Mouse (Mus musculus) effector memory CD4-positive, alpha-beta T cell, adult 7 months (primary cell): ENCODE data around the gene Palm2. TPM values are rescaled to one million over a fixed set of nuclear protein-coding genes. Genes with fewer than 3 reads are reported as not detected.

Experiments
- polyA plus RNA-seq: library from polyadenylated mRNA; unstranded; fragments of 100-300 nt; shearing (Covaris generic); gene quantifications from one replicate; pipeline ENCODE4 v1.2.1, GENCODE M21; 2017

Palm2 gene
- polyA plus RNA-seq = 0.52 TPM

DNA sequence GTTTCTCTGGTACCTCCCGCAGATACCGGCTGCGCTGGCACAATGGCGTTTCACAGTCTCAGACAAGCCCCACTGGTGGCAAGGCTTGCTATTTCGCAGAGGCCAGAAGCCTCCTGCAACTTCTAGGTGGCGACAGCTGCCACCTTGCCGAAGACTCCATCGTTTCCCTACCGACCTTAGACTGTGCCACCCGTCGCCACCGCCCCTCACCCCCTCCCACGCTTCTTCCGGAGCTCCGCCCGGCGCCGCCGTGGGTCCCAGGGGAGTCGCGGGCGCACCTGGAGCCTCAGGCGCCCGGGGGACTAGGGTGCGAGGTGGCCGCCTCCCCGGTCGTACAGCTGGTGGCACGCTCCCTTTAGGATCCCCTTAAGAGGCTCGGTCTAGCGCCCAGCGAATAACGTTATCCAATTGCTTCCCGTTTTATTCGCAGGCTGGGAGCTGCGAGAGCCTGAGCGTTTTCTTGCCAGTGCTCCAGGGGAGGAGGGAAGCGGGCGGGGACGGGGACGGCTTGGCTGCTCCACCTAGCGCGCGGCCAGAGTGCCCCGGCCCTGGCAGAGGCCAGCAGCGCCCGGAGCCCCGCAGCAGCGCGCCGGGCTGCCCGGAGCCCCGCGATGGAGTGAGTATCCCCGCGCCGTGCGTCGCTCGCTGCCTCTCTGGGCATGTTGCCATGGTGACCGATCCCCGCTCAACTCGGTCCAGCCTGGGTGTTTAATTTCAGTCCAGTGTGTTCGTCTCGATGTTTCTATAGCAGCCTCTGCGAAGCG, at the start of gene Palm2:
Palm2 (plus strand) TSS at position 307 of the 764 bp plus-strand sequence.

GRCm38 (mm10) chr4:57567666-57568206, 133.7 kb downstream of the Palm2 start, which contains the start of gene Pakap:
Pakap (plus strand) TSS chr4:57568179.

DNA sequence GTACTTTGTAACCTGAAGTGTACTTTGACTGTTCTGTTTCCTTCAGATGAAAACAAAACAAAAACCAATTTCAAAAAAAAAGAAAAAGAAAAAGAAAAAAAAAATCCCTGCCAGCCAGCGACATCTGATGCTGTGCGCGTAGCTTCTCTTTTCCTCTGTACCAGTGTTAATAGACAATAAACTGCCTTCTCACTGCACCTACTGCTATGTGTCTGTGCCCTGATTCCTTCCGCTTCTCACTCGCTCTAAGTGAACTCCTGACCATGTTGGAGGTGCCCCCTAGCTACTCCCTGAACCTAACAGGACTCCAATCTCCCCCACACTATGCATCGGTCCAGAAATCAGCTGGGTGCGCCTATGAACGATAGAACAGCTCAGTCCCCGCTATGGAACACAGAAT, 283.3 kb downstream of the Palm2 start, which contains the start of gene Akap2:
Akap2 (plus strand) TSS at position 304 of the 400 bp plus-strand sequence.

Other genes with a start within 250 kb of the Palm2 start
- gene Ptpn3, start 132.4 kb upstream of the Palm2 start, polyA plus RNA-seq = 6.9 TPM
- gene Pakap, start 133.9 kb downstream of the Palm2 start, polyA plus RNA-seq = not detected